Mouse (Mus musculus): ENCODE data around the gene Dlk1. TPM values are rescaled to one million over a fixed set of nuclear protein-coding genes. Genes with fewer than 3 reads are reported as not detected.

Dlk1 gene
- polyA plus RNA-seq (2015; fragmentation: Nextera tagmentation; extraction: Ambion mirVana) = 96.8 and 132 TPM in 2 replicates

- 6% methylated on average over 12 of the region's 13 CpGs for WGBS
- ATAC-seq (ENCODE audit: low FRiP score) = no peak
- H3K27me3 ChIP-seq (replicated peaks) = peaks cover 53% of the 10 kb centered on the region
These were observed at the start of gene Dlk1 for GRCm38 (mm10) chr12:109452592-109452991. Dlk1 (plus strand) TSS chr12:109452823.

GRCm38 (mm10) chr12:109402943-109403342 is 49.7 kb upstream of the Dlk1 start:
- no peak overlapping the region for H3K27ac ChIP-seq (replicated peaks)
- no peak for ATAC-seq (ENCODE audit: low FRiP score)
- H3K36me3 ChIP-seq = no peaks in the 10 kb centered on the region
- H3K4me1 ChIP-seq = peaks cover 55% of the 10 kb centered on the region
- no peak overlapping the region for H3K9ac ChIP-seq (replicated peaks)
- WGBS = 48% methylated on average over 5 of the region's 5 CpGs
- no peaks in the 10 kb centered on the region for H3K27me3 ChIP-seq (replicated peaks)
- no peaks in the 10 kb centered on the region for H3K9me3 ChIP-seq (replicated peaks)
- H3K4me3 ChIP-seq (replicated peaks) = no peak overlapping the region
- no peak overlapping the region for H3K4me2 ChIP-seq

More at GRCm38 (mm10) chr12:109452592-109452991, at the start of gene Dlk1:
- Histone ChIP-seq H3K9me3 (replicated peaks) (no peaks in the 10 kb centered on the region), H3K4me1 (peaks cover 49% of the 10 kb centered on the region), H3K27ac (replicated peaks) (no peak within 1 kb of the TSS), H3K9ac (replicated peaks) (peak within 1 kb of the TSS; percentile 45), H3K36me3 (no peaks in the 10 kb centered on the region), H3K4me2 (peak within 1 kb of the TSS; percentile 95), H3K4me3 (replicated peaks) (peak within 1 kb of the TSS; percentile 44)

GRCm38 (mm10) chr12:109403752-109404151 is 48.9 kb upstream of the Dlk1 start:
- no peak for ATAC-seq (ENCODE audit: low FRiP score)
- peaks cover 55% of the 10 kb centered on the region for H3K4me1 ChIP-seq
- H3K36me3 ChIP-seq = no peaks in the 10 kb centered on the region
- WGBS = 57% methylated on average over 9 of the region's 9 CpGs
- H3K9ac ChIP-seq (replicated peaks) = no peak overlapping the region
- no peak overlapping the region for H3K27ac ChIP-seq (replicated peaks)
- no peaks in the 10 kb centered on the region for H3K9me3 ChIP-seq (replicated peaks)
- no peak overlapping the region for H3K4me2 ChIP-seq
- H3K27me3 ChIP-seq (replicated peaks) = no peaks in the 10 kb centered on the region
- no peak overlapping the region for H3K4me3 ChIP-seq (replicated peaks)

- no peak for ATAC-seq (ENCODE audit: low FRiP score)
- Histone ChIP-seq H3K4me3 (replicated peaks) (no peak overlapping the region), H3K4me2 (no peak overlapping the region), H3K27ac (replicated peaks) (no peak overlapping the region), H3K9me3 (replicated peaks) (no peaks in the 10 kb centered on the region), H3K4me1 (peaks cover 52% of the 10 kb centered on the region), H3K9ac (replicated peaks) (no peak overlapping the region), H3K27me3 (replicated peaks) (no peaks in the 10 kb centered on the region), H3K36me3 (no peaks in the 10 kb centered on the region)
- 37% methylated on average over 3 of the region's 3 CpGs for WGBS
These were observed 46.6 kb upstream of the Dlk1 start for GRCm38 (mm10) chr12:109406018-109406417.

GRCm38 (mm10) chr12:109410723-109411122 is 41.9 kb upstream of the Dlk1 start:
- H3K27me3 ChIP-seq (replicated peaks) = no peaks in the 10 kb centered on the region
- peak overlapping the region; percentile 46; the same call in 1 of the 2 replicates for H3K27ac ChIP-seq (replicated peaks)
- H3K4me2 ChIP-seq = no peak overlapping the region
- H3K9ac ChIP-seq (replicated peaks) = no peak overlapping the region
- no peaks in the 10 kb centered on the region for H3K9me3 ChIP-seq (replicated peaks)
- H3K4me3 ChIP-seq (replicated peaks) = no peak overlapping the region
- ATAC-seq (ENCODE audit: low FRiP score) = no peak
- WGBS = 24% methylated on average over 11 of the region's 11 CpGs
- no peaks in the 10 kb centered on the region for H3K36me3 ChIP-seq
- H3K4me1 ChIP-seq = peaks cover 42% of the 10 kb centered on the region

- no peak overlapping the region for H3K9ac ChIP-seq (replicated peaks)
These were observed 41.2 kb upstream of the Dlk1 start for GRCm38 (mm10) chr12:109411172-109412070.

GRCm38 (mm10) chr12:109412071-109412440 is 40.6 kb upstream of the Dlk1 start:
- H3K4me3 ChIP-seq (replicated peaks) = no peak overlapping the region
- H3K4me1 ChIP-seq = peaks cover 42% of the 10 kb centered on the region
- no peak overlapping the region for H3K4me2 ChIP-seq
- ATAC-seq (ENCODE audit: low FRiP score) = no peak
- H3K9me3 ChIP-seq (replicated peaks) = no peaks in the 10 kb centered on the region
- peak overlapping the region; percentile 46; the same call in 1 of the 2 replicates for H3K27ac ChIP-seq (replicated peaks)
- H3K27me3 ChIP-seq (replicated peaks) = no peaks in the 10 kb centered on the region
- 81% methylated on average over 8 of the region's 8 CpGs for WGBS
- no peak overlapping the region for H3K9ac ChIP-seq (replicated peaks)
- H3K36me3 ChIP-seq = no peaks in the 10 kb centered on the region

More at GRCm38 (mm10) chr12:109411172-109412070, 41.2 kb upstream of the Dlk1 start:
- H3K4me2 ChIP-seq = no peak overlapping the region
- ATAC-seq (ENCODE audit: low FRiP score) = no peak
- no peaks in the 10 kb centered on the region for H3K9me3 ChIP-seq (replicated peaks)
- peaks cover 42% of the 10 kb centered on the region for H3K4me1 ChIP-seq
- H3K27me3 ChIP-seq (replicated peaks) = no peaks in the 10 kb centered on the region
- H3K27ac ChIP-seq (replicated peaks) = peak overlapping the region; percentile 46; the same call in 1 of the 2 replicates
- 53% methylated on average over 9 of the region's 9 CpGs for WGBS
- no peaks in the 10 kb centered on the region for H3K36me3 ChIP-seq
- H3K4me3 ChIP-seq (replicated peaks) = no peak overlapping the region

- Histone ChIP-seq H3K9ac (replicated peaks) (no peak overlapping the region), H3K9me3 (replicated peaks) (no peaks in the 10 kb centered on the region), H3K36me3 (no peaks in the 10 kb centered on the region), H3K27ac (replicated peaks) (no peak overlapping the region), H3K4me1 (peaks cover 42% of the 10 kb centered on the region), H3K4me2 (no peak overlapping the region), H3K4me3 (replicated peaks) (no peak overlapping the region), H3K27me3 (replicated peaks) (no peaks in the 10 kb centered on the region)
- WGBS = 61% methylated on average over 5 of the region's 5 CpGs
- no peak for ATAC-seq (ENCODE audit: low FRiP score)
These were observed 39.9 kb upstream of the Dlk1 start for GRCm38 (mm10) chr12:109412675-109413074.

- Histone ChIP-seq H3K27me3 (replicated peaks) (no peaks in the 10 kb centered on the region), H3K36me3 (no peaks in the 10 kb centered on the region), H3K4me3 (replicated peaks) (no peak overlapping the region), H3K4me1 (peaks cover 42% of the 10 kb centered on the region), H3K27ac (replicated peaks) (no peak overlapping the region), H3K9me3 (replicated peaks) (no peaks in the 10 kb centered on the region), H3K9ac (replicated peaks) (no peak overlapping the region), H3K4me2 (no peak overlapping the region)
- 88% methylated on average over 4 of the region's 4 CpGs for WGBS
- ATAC-seq (ENCODE audit: low FRiP score) = no peak
These were observed 39.3 kb upstream of the Dlk1 start for GRCm38 (mm10) chr12:109413321-109413720.

- Histone ChIP-seq H3K4me1 (peaks cover 37% of the 10 kb centered on the region), H3K4me2 (no peak overlapping the region), H3K4me3 (replicated peaks) (no peak overlapping the region), H3K27me3 (replicated peaks) (no peaks in the 10 kb centered on the region), H3K9ac (replicated peaks) (no peak overlapping the region), H3K9me3 (replicated peaks) (no peaks in the 10 kb centered on the region), H3K27ac (replicated peaks) (no peak overlapping the region), H3K36me3 (no peaks in the 10 kb centered on the region)
- no peak for ATAC-seq (ENCODE audit: low FRiP score)
- WGBS = 87% methylated on average over 5 of the region's 5 CpGs
These were observed 35.9 kb upstream of the Dlk1 start for GRCm38 (mm10) chr12:109416681-109417080.

- H3K4me2 ChIP-seq = no peak overlapping the region
- H3K9ac ChIP-seq (replicated peaks) = 0 out of 2 replicates have a peak overlapping the region, but pooled peaks have one; percentile 10
- no peaks in the 10 kb centered on the region for H3K36me3 ChIP-seq
- WGBS = 22% methylated on average over 14 of the region's 14 CpGs
- no peaks in the 10 kb centered on the region for H3K27me3 ChIP-seq (replicated peaks)
- H3K4me3 ChIP-seq (replicated peaks) = no peak overlapping the region
- peaks cover 32% of the 10 kb centered on the region for H3K4me1 ChIP-seq
- H3K27ac ChIP-seq (replicated peaks) = peak overlapping the region; percentile 66
- ATAC-seq (ENCODE audit: low FRiP score) = peak; percentile 76
- no peaks in the 10 kb centered on the region for H3K9me3 ChIP-seq (replicated peaks)
These were observed 35.0 kb upstream of the Dlk1 start for GRCm38 (mm10) chr12:109417476-109418201.

Data from neural tube, embryonic 15.5 days (tissue).